Mouse (Mus musculus) cerebellum, postnatal 14 days (tissue): Measurements from ENCODE around the gene Cacna1a.
"Not testable (repeated sequence)": the region's sequence is repeated elsewhere in the genome, so short reads cannot be mapped to it uniquely, and the experiment has no call there.

ENCODE experiments used
- DNase-seq, 2 experiments: peaks; one replicate each; pipeline ENCODE4 v3.0.0; 2021; ENCODE audit warnings: mixed read lengths in 2 of 2

Gene Cacna1a

GRCm38 (mm10) chr8:84661961-84662571 lies 273.8 kb downstream of the Cacna1a start:
- peak; percentile 64 to 69 for DNase-seq

GRCm38 (mm10) chr8:84662581-84663065 lies 274.4 kb downstream of the Cacna1a start, which contains the start of gene Ier2:
Gene Ier2 (minus strand): TSS chr8:84662852.
- DNase-seq = peak; percentile 94 to 97

- peak; percentile 98 to 99 for DNase-seq
Measured at GRCm38 (mm10) chr8:84663483-84664327, 275.5 kb downstream of the Cacna1a start.

GRCm38 (mm10) chr8:84664566-84665384 lies 276.5 kb downstream of the Cacna1a start:
- peak; percentile 90 for DNase-seq

- DNase-seq = no peak
Measured at GRCm38 (mm10) chr8:84665385-84665893, 277.2 kb downstream of the Cacna1a start.

GRCm38 (mm10) chr8:84668081-84668480 lies 279.8 kb downstream of the Cacna1a start:
- DNase-seq = no peak

GRCm38 (mm10) chr8:84668731-84669485 lies 280.7 kb downstream of the Cacna1a start:
- no peak for DNase-seq

- DNase-seq = not testable (repeated sequence)
Measured at GRCm38 (mm10) chr8:84670295-84671006, 282.2 kb downstream of the Cacna1a start.

GRCm38 (mm10) chr8:84677305-84677704 lies 289.1 kb downstream of the Cacna1a start:
- DNase-seq = no peak

- no peak for DNase-seq
Measured at GRCm38 (mm10) chr8:84681476-84681875, 293.2 kb downstream of the Cacna1a start.

GRCm38 (mm10) chr8:84682257-84682656 lies 294.0 kb downstream of the Cacna1a start:
- no peak for DNase-seq

- DNase-seq = peak in 1 of 2 experiments; percentile 49
Measured at GRCm38 (mm10) chr8:84684537-84684936, 296.3 kb downstream of the Cacna1a start.

GRCm38 (mm10) chr8:84686191-84687002 lies 298.2 kb downstream of the Cacna1a start, which contains the start of gene Trmt1:
Gene Trmt1 (plus strand): TSS chr8:84686307.
- peak in 1 of 2 experiments; percentile 51 for DNase-seq

- peak in 1 of 2 experiments; percentile 58 for DNase-seq
Measured at GRCm38 (mm10) chr8:84687003-84687704, 298.9 kb downstream of the Cacna1a start.

GRCm38 (mm10) chr8:84687705-84688100 lies 299.5 kb downstream of the Cacna1a start, which contains the start of gene Nacc1:
Gene Nacc1 (minus strand): TSS chr8:84687862.
- peak; percentile 91 to 92 for DNase-seq

GRCm38 (mm10) chr8:84689091-84689915 lies 301.1 kb downstream of the Cacna1a start:
- peak; percentile 91 to 93 for DNase-seq
